Mouse (Mus musculus) bone marrow macrophage, adult 2 months (primary cell): ENCODE data around the gene Dbf4.

ENCODE experiments used
- CTCF ChIP-seq: IDR thresholded peaks from 2 replicates; pipeline ENCODE4 v1.5.1; 2012; ENCODE audit warnings: low read depth, mild to moderate bottlenecking, low read length, moderate library complexity
- POLR2A ChIP-seq: IDR thresholded peaks from 2 replicates; pipeline ENCODE4 v1.6.1; 2012; ENCODE audit warnings: mild to moderate bottlenecking, low read depth, low read length, borderline replicate concordance

GRCm38 (mm10) chr5:8417443-8417842 lies 5.1 kb downstream of the Dbf4 start:
- no peak for TF ChIP-seq CTCF
- TF ChIP-seq POLR2A, result no peak
